Mouse (Mus musculus): ENCODE data around the gene Anapc5.

DNA sequence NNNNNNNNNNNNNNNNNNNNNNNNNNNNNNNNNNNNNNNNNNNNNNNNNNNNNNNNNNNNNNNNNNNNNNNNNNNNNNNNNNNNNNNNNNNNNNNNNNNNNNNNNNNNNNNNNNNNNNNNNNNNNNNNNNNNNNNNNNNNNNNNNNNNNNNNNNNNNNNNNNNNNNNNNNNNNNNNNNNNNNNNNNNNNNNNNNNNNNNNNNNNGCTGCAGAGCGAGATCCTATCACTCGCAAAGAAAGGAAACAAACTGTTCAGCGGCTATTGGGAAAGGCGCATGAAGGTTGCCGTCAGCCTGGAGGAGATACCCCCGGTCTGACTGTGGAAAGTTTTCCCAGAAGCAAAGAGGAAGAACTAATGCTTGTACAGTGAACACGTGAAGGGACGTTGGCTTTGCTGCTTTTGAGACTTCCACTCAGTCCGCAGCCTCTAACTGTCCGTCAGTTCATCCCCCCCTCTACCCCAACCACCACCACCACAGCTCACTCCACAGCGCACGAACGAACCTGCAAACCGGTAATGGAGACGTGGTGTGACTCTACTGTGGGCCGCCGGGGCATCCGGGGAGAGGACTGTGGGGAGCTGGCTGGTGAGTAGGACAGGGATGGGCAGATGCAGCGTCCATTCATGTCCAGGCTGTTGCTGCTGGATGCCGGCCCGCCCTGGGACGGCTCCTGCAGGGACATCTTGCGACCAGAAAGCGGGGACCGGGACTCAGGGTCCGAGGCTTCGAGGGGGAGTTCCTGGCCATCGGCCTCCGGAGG lies 57.7 kb downstream of the Anapc5 start:
- TF ChIP-seq CTCF (IDR thresholded peaks at IDR 0.05; ENCODE audit: low read depth, low read length) (no peak), EP300 (IDR thresholded peaks at IDR 0.05; ENCODE audit: insufficient read depth, low read depth, low read length) (no peak)
